Mouse (Mus musculus): ENCODE measurements at regions not wholly inside any gene's neighbourhood (a gene's known extent, or its start where the extent isn't known, plus 50 kb on each side); places are given as distances from the start of the nearest gene placed in this dataset.
A peak's percentile ranks its signal among the peaks of the same experiment; 100 is the strongest.

DNA sequence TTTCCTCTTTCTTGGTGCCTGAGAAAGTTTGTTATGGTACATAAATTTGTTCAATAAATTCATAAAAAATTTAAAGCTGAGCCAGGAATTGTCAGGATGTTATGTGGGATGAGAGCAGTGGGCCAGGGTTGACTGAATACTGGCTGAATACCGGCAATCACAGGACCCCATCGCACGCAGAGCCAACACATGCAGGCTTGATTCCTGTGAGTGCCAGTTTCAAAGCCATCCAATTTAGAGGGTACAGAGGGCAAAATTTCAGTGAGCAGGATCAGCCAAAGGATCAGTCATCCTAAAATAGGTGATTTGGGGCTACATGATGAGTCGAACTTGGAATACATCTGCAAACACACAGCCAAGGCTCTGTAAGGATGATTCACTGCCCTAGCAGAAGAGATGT, 583.6 kb upstream of the Nectin3 start:
- no peak for DNase-seq (ENCODE audit: low read depth, low spot score)

DNA sequence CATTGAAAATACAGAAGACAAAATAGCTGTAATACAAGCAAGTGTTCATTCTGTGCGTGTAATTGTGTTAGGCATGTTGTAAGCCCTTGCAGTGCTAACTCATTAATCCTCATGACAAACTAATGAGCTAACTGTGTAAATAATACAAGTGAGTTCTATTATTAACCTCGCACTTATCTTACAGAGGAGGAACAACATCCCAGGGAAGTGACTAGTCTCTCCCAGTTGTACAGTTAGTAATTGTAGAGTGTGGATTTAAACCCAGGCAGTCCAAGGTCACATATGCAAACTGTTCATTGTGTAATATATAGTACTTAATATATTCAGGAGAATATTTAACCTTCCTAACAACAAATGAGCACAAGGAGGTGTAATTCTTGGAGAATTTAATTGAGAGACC, 582.0 kb upstream of the Nectin3 start:
- no peak for DNase-seq (ENCODE audit: low read depth, low spot score)

DNA sequence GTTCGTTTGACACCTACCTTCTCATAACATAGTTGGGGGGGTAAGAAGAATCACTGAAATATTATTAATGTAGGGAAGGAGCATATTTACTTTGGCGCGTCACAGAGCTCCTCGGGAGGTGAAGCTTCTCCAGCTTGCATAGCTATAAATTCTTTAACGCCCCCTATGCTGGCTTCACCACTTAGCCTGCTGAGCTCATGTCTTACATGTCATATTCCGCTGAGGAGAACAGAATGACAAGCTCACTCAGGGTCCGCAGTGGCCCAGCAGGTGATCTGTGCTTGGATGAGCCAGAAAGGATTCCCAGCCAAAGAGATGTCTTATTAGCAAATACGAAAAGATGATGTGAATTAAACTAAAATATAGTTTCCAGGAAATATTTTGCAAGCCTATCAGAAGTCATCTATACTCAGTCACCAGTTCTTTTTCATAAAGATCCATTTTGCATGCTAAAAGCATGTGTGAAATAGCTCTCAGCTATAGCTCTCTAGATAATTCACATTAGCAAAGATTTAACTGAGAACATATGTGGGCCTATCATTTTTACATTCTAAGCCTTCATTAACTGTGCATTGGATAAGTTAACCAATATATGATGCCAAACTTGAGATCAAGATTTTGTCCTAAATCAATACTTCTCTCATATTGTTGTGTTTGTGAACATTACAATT, 561.1 kb upstream of the Nectin3 start:
- peak; percentile 6 for DNase-seq (ENCODE audit: low read depth, low spot score)

DNA sequence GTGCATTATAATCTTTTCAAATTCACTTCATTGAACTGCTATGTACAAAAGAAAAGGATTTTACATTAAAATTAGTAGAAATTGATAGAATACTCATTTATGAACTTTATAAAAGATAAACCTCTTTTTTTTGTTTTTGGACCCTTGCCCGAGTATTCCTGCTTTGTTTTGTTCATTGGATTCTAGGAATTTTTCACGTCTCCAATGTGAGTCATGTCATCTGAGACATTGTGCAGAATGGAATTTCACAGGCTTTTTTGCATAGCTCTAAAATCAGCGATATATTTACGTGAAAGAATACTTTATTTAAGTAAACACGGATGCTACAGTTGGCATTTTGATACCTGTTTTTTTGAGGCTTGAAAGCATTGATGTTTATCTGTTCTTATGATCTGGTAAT, 560.5 kb upstream of the Nectin3 start:
- no peak for DNase-seq (ENCODE audit: low read depth, low spot score)

DNA sequence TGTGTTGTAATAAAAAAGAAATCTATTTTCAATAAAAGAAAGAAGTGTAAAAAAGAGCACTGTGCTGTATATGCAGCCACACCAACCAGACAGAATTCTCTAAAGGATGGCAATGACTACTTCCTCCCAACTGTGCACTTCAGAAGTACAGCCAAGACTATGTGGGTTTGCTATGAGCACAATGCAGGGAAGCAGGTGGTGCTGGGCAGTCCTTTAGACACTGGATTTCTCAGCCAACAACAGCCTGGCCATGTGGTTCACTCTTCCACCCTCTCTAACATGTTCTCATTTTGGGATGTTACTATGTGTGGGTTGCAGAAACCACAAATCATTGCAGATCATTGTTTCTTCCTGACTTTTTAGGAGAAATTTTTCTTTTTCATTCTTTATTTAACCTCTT, 527.6 kb upstream of the Nectin3 start:
- peak; percentile 83 for DNase-seq (ENCODE audit: low read depth, low spot score)

DNA sequence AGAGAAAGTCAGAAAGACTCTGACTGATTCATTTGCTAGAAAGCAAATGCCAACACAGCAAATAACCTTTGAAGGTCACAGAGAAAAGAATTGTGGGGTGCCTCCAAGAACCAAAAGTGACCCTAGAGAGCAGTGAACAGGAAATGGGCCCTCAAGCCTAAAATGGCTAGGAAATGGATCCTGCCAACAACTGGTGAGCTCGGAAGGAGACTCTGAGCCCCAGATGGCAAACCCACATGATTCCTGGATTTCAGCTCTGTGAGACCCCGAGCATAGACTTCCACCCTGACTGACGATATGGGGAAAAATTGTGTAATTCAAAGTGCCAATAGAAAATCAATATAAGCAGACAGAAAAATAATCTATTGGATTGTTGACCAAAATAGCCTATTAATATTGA, 519.2 kb upstream of the Nectin3 start:
- DNase-seq (ENCODE audit: low read depth, low spot score): no peak

DNA sequence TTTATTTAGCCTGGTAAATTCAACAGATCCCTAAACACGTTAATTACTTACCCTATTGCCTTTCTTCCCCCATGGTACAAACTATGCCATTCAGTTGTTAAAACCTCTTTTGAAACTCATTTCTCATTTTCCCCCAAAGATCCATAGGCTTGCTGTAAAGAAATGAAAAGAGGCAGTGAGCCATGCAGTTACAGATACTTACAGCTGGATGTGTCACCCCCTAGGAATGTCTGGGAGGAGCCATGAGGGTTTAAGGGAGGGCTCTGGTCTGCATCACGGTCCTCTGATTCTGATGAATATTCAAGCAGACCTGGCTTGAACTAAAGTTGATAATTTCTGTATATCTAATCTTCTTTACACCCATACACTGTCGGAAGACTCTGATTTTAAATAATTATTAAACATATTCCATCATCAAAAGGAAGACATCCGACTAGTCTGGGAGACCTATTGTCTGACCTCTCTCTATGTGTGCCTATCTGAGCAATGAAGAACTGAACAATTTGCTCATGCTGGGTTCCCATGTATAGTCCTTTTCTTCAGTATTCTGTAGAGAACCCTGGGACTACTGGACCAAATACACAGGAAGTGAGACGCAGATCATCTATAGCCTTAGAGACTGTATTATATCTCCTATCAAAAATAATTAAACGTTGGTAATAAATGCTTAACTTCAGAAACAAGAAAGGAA, 484.7 kb upstream of the Nectin3 start:
- no peak for DNase-seq (ENCODE audit: low read depth, low spot score)

DNA sequence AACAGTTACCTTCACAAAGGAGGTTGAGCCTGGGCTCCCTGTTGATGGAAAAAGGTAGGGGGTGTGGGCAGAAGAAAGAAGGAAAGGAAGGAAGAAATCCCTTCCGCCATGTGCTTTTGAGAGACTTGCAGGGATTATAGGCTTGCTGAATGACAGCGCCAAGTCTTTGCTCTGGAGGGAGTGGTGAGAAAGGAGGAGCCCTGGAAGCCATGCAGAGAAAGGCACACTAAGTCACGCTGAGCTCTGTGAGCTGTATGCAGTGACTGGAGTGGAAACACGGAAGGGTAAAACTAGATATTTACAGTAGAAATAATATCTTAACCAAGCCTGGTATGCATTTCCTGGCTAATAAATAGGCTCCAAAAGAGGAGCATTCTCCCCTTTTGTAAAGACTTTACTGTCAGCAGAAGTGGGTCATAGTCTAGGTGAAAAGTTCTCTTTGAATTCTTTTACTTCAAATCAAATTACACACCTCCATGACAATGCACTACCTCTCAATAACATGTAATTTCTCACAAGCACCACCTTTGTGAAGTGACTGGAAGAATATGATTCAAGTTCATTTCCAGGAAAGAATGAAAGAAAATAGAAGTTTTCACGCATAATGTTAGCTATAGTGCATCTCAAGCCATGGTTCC, 484.1 kb upstream of the Nectin3 start:
- DNase-seq (ENCODE audit: low read depth, low spot score): no peak

DNA sequence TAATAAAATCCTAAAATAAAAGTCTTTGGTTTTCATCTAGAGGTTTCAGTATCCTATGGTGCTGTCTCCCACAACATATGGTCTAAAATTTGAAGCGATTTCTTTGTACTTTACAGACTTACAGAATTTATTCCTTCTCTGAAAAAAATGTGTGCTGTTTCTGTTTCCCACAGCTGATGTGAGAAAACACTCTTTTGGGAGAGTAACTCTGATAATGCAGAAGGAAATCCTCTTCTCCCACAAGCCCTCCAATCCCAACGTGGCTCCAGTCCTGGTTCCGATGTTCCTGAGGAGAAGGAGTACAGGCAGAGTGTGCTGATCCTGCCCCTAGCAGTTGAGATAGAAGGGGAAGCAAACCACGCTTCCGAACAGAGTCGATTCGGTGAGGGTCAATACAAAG, 467.4 kb upstream of the Nectin3 start:
- peak; percentile 48 for DNase-seq (ENCODE audit: low read depth, low spot score)

DNA sequence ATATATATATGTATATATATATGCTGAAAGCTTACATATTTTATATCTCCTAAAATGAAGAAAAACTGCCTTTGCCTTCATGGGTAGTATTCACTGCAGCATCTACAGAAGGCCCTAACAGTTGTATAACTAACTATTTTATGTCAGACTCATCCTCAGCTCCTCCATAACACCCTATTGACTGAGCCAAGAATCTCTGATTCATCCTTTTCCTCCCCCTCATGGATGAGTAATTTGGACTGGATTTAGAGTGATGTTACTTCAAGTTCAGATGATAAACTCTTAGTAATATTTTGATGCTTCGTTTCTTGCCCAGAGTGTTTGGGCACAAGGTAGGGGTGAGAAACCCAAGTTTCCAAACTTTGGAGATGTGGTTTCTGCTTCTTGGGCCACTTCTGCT, 458.7 kb upstream of the Nectin3 start:
- peak; percentile 87 for DNase-seq (ENCODE audit: low read depth, low spot score)

DNA sequence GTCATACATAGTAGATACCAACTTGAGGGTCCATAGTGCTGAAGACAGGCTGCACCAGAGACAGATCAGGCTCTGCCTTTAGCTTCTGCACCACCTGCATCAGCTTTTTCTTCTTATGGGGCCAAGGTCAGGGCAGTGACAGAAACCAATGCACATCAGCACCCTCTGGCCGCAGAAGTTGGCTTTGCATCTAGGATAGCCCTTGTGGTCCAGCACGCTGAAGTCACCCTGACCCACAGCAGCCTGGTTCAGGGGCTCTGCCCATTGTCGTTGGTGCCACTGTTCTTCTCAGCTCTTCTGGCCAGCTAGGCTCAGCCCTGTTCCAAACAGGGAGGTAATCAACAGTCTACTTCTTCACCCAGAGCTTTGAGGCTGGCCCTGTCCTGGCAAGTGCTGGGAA, 427.7 kb upstream of the Nectin3 start:
- no peak for DNase-seq (ENCODE audit: low read depth, low spot score)

DNA sequence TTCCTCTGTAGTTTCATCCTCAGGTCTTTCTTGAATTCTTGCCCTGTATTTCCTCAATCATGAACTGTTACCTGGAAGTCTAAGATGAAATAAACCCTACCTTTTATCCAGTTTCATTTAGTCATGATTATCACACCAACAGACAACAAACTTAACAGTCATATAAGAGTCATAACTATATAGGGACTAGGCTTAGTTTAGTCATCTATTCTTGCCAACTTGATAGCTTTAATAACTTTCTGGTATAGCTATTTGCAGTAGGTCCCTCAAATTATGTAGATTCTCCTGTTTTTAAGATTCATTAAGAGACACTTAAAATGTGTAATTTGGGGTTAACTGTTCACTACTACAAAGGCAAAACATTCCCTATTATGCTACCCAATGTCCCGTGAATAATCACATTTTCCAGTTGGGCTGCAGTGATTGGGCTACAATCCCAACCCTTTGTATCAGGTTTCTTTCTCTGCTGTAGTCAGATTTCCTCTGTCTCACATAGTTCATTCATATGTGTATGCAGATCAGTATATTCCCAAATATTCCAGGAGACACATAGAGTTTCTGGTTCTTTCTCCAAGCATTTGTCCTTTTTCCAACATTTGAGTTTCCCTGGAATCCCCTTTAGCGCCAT, 396.4 kb upstream of the Nectin3 start:
- no peak for DNase-seq (ENCODE audit: low read depth, low spot score)

DNA sequence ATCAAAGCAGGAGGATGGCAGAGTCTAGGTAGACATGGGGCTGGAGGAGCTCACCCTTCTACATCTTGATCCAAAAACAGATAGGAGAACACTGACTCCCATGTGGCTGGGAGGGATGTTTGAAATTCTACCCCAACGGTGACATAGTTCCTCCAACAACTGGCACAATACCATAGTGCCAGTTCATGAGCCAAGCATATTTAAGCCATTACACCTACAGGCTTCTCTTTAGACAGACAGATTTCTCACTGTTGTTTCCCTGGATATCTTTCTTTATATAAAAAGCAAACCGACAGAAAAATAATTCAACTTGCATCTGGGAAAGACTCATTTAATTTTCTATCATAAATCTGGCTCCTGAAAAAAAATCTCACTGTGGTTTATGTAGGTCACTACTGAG, 380.4 kb upstream of the Nectin3 start:
- DNase-seq (ENCODE audit: low read depth, low spot score): peak; percentile 30

DNA sequence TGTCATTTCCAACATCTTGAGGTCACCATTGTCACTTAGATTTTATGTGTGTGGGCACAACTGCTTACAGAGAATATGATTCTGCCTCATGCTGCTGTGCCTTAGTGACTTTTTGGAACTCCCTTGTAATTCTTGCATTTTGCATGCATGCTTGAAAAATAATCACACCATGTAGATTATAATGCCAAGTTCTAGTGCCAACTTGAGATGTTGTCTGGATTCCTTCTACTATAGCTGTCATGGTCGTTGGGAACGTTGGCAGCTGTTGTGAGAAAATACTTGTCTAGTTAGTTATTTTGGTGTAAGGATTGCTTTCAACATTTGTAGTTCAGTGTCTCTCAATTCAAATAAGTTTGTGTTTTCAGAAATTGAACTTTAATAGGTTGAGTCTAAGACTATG, 365.6 kb upstream of the Nectin3 start:
- DNase-seq (ENCODE audit: low read depth, low spot score): peak; percentile 41

DNA sequence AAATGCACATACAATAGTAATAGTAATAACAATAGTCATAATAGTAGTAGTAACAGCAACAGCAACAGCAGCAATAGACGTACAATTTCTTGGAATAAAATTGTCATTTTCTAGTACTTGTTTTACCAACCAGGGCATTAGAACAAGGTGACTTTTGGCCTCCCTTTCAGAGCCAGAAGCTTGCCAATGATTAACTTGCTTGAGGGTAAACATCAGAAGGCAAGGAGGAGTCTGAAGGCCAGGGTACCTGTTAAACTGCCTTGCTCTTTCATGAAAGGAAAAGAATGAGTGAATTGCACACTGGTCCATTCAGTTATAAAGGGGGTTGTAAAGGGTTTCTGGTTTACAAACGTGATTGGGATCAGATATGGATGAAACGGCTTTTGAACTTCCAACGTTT, 351.2 kb upstream of the Nectin3 start:
- DNase-seq (ENCODE audit: low read depth, low spot score): no peak

DNA sequence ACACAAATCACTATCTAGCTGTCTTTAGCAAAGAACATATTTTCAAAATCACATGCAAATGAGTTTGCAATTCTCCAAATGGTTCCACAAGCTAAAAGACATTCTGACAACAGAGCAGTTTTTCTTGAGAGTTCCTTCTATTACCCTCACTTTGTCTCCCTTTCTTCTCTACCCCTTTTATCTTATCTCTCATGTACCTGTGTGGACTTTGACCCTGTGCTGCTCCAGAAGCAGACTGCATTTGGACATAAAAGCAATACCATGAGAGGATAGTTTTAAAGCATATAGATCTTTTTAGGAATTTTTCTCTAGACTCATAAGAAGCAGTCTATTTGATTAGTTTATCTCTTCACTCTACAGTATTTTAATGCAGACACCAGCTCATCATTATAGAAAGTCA, 350.4 kb upstream of the Nectin3 start:
- DNase-seq (ENCODE audit: low read depth, low spot score): no peak

DNA sequence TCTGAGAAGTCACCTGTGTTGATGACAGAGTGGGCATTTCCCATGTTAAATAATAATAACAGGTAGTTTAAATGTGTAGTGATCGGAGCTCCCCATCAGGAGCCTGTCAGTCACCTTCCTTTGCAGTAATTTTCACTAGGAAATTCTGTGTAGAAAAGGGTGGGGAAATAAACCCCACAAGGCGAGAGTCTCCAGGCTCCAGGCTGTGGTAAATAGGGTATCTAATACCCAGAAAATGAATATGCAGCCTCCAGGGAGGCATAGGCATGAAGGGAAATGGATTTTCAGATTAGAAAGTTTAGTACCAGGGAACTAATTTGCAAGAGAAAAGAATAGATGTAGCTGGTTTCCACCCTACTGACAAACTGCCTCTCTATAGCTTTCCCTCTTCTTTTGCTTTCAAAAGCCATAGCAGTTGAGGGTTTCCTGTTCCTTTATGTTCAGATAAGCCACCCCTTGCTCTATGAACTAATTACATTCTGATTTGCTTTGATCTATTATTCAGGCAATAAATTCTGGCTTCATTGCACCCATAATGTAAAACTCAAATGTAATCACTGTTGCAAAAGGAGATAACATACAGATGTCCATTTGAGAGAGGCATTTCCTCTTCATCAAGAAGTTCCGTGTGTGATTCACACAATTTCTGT, 349.5 kb upstream of the Nectin3 start:
- DNase-seq (ENCODE audit: low read depth, low spot score): no peak

DNA sequence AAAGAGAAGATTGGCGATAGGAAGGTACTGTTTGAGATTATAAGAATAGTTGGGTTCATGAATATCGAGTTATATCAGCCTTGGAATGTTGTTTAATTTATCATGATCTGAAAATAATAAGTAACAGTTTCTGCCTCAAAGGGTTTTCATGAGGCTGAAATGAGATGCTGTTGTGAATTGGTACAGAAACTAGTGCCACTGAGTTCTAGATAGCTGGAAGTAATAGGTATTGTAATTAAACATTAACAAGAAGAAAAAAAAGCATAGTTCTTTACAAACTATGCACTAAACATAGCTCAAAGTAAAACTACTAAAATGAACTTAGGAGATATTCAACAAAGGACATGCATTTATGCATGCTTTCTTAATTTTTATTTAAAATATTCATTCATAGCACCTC, 342.9 kb upstream of the Nectin3 start:
- no peak for DNase-seq (ENCODE audit: low read depth, low spot score)

DNA sequence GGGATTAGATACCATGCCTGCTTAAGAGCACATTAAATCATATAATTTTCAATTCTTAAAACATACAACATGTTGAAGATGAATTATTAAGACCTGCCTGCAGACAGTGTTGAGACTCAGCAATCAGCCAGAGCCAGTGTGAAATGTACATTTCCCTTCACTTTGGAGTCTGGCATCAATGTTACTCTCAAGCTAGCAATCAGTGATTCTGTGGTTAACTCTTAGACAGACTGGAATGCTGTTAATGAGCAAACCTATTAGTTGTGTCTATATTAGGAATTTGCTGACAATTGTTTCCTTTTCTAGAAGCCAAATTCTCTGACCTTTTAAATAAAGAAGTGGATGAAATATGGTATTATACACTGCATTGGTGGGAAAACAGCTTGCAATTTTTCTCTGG, 342.4 kb upstream of the Nectin3 start:
- no peak for DNase-seq (ENCODE audit: low read depth, low spot score)

DNA sequence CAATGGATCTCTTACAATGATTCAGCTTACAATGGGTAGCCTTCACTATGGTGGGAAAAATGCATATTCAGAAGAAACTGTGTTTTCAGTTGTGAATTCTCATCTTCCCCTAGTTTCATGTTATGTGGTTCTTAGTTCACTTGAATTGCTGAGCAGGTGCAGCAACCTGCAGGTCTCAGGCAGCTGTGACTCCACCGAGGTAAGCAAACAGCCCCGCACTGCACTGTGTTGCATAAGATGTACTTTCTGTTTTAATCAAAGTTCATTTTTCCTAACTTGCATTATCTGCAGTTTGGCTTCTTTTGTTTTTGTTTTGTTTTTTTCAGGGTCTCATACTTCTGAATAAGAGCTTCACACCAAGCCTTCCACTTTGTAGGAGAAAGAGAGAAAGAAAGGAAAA, 326.8 kb upstream of the Nectin3 start:
- no peak for DNase-seq (ENCODE audit: low read depth, low spot score)

DNA sequence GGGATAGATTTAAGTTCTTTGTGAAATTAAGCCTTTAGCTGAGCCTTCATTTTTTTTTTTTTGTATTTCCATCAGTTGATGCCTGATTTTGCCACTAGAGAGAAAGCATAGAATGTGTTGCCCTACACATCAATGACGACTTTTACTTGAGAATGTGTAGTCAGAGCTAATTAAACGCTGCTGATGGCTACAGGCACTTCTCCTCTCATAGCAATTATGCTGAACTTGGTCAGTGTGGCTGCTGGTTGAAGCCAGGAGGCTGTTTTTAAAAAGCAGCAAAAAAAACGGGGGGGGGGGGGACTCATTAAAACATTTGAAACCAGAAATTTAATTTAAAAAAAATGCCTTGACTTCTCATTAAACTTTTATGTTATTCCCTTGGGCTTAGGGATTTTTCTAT, 324.4 kb upstream of the Nectin3 start:
- no peak for DNase-seq (ENCODE audit: low read depth, low spot score)

DNA sequence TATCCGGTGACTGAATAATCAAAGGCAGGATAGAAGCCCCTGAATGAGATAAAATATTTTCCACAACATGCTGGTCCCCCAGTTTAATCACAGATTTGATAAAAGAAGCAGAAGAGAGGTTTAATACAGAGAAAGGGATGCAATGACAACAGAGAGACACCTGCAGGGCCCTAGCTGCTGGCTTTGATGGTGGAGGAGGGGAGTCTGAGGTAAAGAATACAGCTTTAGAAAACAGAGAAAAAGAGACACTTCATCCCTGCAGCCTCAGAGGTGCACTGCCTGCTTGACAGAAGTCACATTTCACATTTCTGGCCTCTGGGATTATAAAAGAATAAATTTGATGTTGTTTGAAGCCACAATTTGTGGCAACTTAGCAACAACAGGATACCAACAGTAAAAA, 319.9 kb upstream of the Nectin3 start:
- DNase-seq (ENCODE audit: low read depth, low spot score): no peak
